Mouse (Mus musculus) urinary bladder, adult 2 months (tissue): Measurements from ENCODE around the gene Brinp2. TPM values are rescaled to one million over a fixed set of nuclear protein-coding genes. Genes with fewer than 3 reads are reported as not detected.

Experiments used
- DNase-seq: peaks from one replicate; pipeline ENCODE4 v3.0.0; 2022; ENCODE audit warnings: low spot score
- polyA plus RNA-seq: library from polyadenylated mRNA; depleted of rRNA; stranded (reverse); fragments of >200 nt; gene quantifications from 2 replicates; pipeline ENCODE4 v1.2.3, GENCODE M21; 2012

Gene Brinp2
- polyA plus RNA-seq, 1 experiment, result 1.6 TPM

DNA sequence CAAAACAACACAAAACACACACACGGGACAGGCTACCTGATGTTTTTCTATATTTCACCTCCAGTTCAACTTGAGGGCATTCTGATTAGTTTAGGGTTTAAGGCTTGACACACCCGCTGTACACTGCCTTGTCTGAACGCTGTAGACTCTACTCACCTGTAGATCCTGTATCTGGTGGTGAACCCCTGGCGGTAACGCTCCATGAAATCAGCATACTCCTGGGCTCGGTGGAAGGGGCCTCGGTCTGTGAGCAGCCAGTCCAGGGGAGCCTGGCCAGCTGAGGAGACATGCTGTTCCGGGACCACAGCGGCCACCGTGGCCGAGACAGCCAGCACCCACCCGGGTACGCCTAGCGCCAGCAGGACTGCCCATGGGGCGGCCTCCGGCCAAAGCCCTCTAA is 60.9 kb downstream of the Brinp2 start:
- no peak for DNase-seq

DNA sequence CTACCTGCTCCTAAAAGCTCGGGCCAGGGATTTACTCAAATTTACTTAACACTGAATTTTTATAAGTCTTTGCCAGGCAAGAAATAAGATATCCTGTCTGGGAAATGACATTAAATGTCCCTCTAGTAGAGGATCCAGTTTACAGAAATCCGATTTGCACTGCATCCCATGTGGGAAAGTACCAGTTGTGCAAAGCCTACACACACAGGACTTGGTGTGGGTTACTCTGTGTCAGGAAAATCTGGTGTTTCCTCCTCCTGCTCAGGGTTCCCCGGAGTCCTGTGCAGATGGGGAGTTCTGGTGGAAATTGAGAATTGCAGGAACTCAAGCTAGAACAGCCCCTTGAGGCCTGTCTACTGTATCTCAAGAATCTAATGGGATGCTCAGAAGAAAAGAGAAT is 70.9 kb downstream of the Brinp2 start:
- DNase-seq, result no peak

- DNase-seq, result no peak
Measured at GRCm38 (mm10) chr1:158283869-158284268, 72.3 kb downstream of the Brinp2 start.

GRCm38 (mm10) chr1:158272058-158272457 is 84.1 kb downstream of the Brinp2 start:
- no peak for DNase-seq

GRCm38 (mm10) chr1:158267020-158267571 is 89.0 kb downstream of the Brinp2 start:
- DNase-seq, result no peak

GRCm38 (mm10) chr1:158266293-158267019 is 89.7 kb downstream of the Brinp2 start:
- DNase-seq, result no peak

- DNase-seq, result no peak
Measured at GRCm38 (mm10) chr1:158259516-158260235, 96.5 kb downstream of the Brinp2 start.

DNA sequence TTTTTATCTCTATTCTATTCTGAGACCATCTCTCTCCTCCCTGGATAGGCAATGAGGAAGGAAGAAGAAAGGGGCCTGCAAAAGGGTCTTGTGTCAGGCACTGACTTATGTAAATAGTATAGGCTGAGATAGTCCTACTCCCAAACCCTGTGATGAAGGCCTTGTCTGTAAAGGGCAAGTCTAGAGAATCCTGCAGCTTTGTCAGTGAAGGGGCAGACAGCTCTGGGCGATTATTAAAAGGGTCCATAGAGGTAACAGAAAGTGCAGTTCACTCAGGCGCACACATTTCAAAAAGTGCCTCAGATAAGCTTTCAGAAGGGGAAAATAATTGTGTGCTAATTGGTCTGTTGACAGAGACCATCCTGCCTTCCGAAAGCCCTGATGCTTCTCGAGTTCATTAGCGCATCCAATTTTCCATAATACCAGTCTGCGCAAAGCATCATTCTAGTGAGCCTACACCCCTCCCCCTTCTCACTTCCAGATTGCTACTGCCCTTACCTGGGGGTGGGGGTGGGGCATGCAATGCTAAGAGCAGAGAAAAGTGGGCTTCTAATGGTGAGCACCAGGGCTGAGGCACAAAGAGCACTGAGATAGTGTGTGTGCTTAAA is 97.3 kb downstream of the Brinp2 start:
- DNase-seq, result no peak

- no peak for DNase-seq
Measured at GRCm38 (mm10) chr1:158255912-158256680, 100.0 kb downstream of the Brinp2 start.

DNA sequence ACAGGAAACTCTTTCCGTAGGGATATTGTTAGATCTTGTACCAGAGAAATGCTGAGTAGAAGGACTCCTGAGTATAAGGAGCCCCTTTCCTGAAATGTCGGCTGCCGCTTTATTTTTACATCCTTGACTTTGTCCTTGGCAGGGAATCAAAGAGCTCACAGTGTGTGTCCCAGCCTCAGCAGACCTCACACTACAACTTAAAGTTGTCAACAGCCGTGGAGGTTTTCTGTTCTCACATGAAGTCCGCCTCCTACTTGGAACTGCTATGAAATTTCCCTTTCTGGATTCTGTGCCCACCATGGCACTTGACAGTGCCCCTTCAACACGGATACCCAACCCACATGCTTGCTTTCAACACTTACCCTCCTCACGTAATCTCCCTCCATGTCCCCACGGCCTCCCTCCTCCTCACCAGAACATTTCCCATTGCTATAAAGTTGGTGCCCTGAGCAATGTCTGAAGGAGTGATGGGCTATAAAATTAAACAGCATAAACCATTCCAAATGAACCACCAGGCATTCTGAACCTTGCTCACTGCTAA is 103.4 kb downstream of the Brinp2 start:
- no peak for DNase-seq

- DNase-seq, result no peak
Measured at GRCm38 (mm10) chr1:158248266-158248665, 107.9 kb downstream of the Brinp2 start.

- no peak for DNase-seq
Measured at GRCm38 (mm10) chr1:158246476-158247153, 109.5 kb downstream of the Brinp2 start.

DNA sequence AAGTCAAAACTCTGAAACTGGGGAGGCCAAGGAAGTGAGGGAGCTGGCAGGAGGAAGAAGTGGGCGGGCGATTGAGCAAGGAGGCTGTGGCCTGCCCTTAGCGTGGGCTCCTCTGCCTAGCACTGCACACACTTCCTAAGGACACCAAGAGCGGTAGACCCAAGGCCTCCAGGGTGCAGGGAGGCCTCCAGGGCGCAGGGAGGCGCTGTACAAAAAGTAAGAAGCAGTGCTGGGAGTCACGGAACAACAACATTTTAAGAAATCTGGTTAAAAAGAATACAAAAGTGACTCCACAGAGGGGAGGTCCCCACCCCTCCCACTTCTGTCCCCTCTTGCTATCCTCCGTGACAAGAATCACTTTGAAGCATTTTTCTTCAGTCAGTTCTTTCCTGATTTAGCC is 110.6 kb downstream of the Brinp2 start:
- no peak for DNase-seq

GRCm38 (mm10) chr1:158244016-158244415 is 112.1 kb downstream of the Brinp2 start:
- DNase-seq, result no peak

- no peak for DNase-seq
Measured at GRCm38 (mm10) chr1:158241848-158242556, 114.1 kb downstream of the Brinp2 start.

DNA sequence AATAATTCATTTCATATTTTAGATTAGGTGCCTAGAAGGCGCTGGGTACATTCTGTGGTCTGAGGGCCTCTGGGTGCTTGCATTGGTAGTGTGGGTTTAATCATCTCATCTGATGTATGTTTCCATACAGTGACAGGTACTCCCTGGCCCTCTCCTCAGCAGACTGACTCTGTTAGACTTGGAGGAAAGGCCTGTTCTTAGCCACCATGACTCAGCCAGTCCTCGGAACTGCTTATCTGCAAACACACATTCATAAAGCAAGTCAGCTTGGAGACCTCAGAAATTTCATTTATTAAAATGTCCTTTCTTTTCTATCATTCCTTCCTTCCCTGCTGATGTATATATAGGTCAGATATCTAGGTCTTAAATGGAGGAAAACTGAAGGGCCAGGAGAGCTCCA is 116.3 kb downstream of the Brinp2 start:
- no peak for DNase-seq

DNA sequence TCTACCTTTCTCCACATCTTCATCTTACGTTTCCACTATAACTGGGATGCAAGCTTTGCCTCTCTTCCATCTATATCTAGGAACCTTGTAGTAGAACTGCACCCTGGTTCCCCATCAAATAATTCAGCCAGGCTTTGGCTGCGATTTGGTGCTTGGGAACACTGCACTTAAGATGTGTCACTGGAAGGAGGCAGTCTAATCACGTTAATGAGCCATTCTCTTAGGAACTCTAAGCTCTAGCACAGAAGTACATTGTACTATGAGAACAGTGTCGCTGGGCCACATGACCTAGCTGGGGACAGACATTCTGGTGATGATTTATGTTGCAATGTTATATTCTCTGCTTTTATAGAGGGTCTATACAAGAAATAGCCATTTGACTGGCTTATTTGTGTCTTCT is 117.4 kb downstream of the Brinp2 start:
- no peak for DNase-seq

DNA sequence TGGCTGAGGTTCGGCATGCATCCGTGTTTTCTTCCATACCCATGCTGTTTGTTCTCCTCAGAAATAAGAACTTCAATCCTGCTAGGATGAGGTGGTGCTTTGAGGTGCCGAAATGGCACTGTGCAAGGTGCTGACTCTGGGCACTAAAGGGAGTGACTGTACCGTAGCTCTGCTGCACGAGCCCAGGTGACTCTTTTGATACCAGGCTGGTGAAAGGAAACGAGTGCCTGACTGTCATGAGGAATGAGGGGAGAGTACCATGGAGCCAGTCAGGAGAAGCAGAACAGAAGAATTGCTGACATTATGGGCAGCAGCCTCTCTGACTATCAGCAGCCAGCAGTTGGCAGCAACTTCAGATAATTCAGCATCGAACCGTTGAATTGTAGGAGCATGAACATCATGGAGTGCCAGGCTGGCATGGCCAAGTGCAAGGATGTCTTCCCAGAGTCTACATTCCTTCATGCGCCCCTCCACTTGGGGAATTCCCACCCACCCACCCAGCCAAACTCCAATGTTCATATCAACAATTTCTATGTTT is 127.4 kb downstream of the Brinp2 start:
- DNase-seq, result no peak

DNA sequence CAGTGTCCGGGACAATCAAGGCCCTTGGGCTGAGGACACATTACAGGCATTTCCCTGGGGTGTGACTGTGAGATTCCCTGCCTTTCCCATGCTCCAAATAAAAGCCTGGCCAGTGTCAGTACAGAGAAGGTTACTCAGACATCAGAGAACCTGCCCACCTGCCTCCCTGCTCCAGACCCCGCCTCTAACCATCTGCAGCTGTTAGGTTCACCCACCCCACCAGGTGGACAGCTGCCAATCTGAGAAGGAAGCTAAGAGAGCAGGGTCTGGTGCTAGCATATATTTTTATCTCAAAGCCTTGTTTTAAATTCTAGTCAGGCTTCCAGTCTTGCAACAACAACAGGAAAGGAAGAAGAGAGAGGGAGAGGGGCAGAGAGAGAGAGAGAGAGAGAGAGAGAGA is 128.9 kb downstream of the Brinp2 start:
- no peak for DNase-seq

GRCm38 (mm10) chr1:158226689-158227088 is 129.4 kb downstream of the Brinp2 start:
- no peak for DNase-seq
